Mouse (Mus musculus) MEL (cell line): Measurements from ENCODE around the gene Hecw2.

Source experiments
- CTCF ChIP-seq, 3 experiments: IDR thresholded peaks in 2 of 3; conservative IDR thresholded peaks in 1 of 3; 2 replicates each; pipeline ENCODE4 v1.5.1; 2011 to 2012; ENCODE audit warnings: low read length in 3 of 3, low read depth in 2 of 3, mild to moderate bottlenecking in 2 of 3, improper control_type of control experiment in 1 of 3, inconsistent platforms in 1 of 3, mixed read lengths in 1 of 3, moderate library complexity in 1 of 3; ENCODE audit not compliant: control insufficient read depth in 1 of 3, insufficient read depth in 1 of 3, poor library complexity in 1 of 3, severe bottlenecking in 1 of 3
- E2F4 ChIP-seq: IDR thresholded peaks from 2 replicates; pipeline ENCODE4 v1.6.1; 2011; ENCODE audit warnings: low read depth, low read length, improper control_type of control experiment, borderline replicate concordance
- ELF1 ChIP-seq: IDR thresholded peaks from 2 replicates; pipeline ENCODE4 v1.6.1; 2014; ENCODE audit warnings: low read depth, mild to moderate bottlenecking, inconsistent platforms, low read length, improper control_type of control experiment, moderate library complexity
- NRF1 ChIP-seq: IDR thresholded peaks from 2 replicates; pipeline ENCODE4 v1.6.1; 2014; ENCODE audit warnings: low read depth, mild to moderate bottlenecking, inconsistent platforms, low read length, improper control_type of control experiment, moderate library complexity; ENCODE audit not compliant: poor library complexity, insufficient read depth, severe bottlenecking
- POLR2A ChIP-seq, 2 experiments: IDR thresholded peaks; 2 replicates each; pipeline ENCODE4 v1.6.1; 2011 to 2012; ENCODE audit warnings: low read length in 2 of 2, mild to moderate bottlenecking in 2 of 2, control low read depth in 1 of 2, improper control_type of control experiment in 1 of 2, low read depth in 1 of 2, moderate library complexity in 1 of 2; ENCODE audit not compliant: control insufficient read depth in 1 of 2, insufficient read depth in 1 of 2, poor library complexity in 1 of 2
- POLR2AphosphoS2 ChIP-seq: IDR thresholded peaks from 2 replicates; pipeline ENCODE4 v1.6.1; 2011; ENCODE audit warnings: low read length, improper control_type of control experiment
- POLR2AphosphoS5 ChIP-seq: IDR thresholded peaks from 2 replicates; pipeline ENCODE4 v1.6.1; 2012; ENCODE audit warnings: low read depth, borderline replicate concordance, mild to moderate bottlenecking, inconsistent platforms, low read length, moderate library complexity, mixed read lengths
- USF2 ChIP-seq, 2 experiments: IDR thresholded peaks; 2 replicates each; pipeline ENCODE4 v1.6.1; 2011 to 2012; ENCODE audit warnings: improper control_type of control experiment in 2 of 2, low read length in 2 of 2, borderline replicate concordance in 1 of 2, inconsistent platforms in 1 of 2, low read depth in 1 of 2, mild to moderate bottlenecking in 1 of 2; ENCODE audit not compliant: insufficient read depth in 1 of 2
- ZNF384 ChIP-seq: IDR thresholded peaks from 2 replicates; pipeline ENCODE4 v1.6.1; 2012; ENCODE audit warnings: low read depth, mild to moderate bottlenecking, inconsistent platforms, low read length, improper control_type of control experiment

DNA sequence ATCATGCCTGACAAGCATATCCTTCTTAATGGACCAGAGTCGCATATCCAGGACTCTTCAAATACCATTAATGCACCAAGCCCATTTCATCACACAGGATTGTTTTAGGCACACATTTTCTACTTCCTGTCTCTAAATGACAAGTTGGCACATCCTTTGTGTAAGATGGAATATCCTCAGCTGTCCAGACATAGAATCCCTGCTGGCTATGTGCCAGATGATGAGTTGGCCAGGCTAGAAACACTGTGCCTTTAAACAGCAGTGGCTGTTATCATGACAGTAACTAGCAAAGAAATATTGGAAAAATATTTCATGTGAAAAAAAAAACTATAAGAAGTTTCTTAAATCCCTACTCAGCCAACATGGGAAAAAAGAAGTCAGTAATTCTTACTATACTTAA, 35.4 kb downstream of the Hecw2 start:
- no peak for TF ChIP-seq POLR2A (IDR thresholded peaks at IDR 0.05; ENCODE audit: control insufficient read depth in 1 of 2, insufficient read depth in 1 of 2, low read depth in 1 of 2, low read length in 2 of 2, poor library complexity in 1 of 2)
- TF ChIP-seq USF2 (IDR thresholded peaks at IDR 0.05; ENCODE audit: borderline replicate concordance in 1 of 2, insufficient read depth in 1 of 2, low read depth in 1 of 2, low read length in 2 of 2): no peak
- TF ChIP-seq NRF1: no peak
- TF ChIP-seq E2F4: no peak
- no peak for TF ChIP-seq CTCF (IDR thresholded peaks at IDR 0.05 in 2 of 3, conservative IDR thresholded peaks at IDR 0.05 in 1 of 3; ENCODE audit: control insufficient read depth in 1 of 3, insufficient read depth in 1 of 3, low read depth in 2 of 3, low read length in 3 of 3, poor library complexity in 1 of 3, severe bottlenecking in 1 of 3)
- TF ChIP-seq ZNF384: no peak
- TF ChIP-seq POLR2AphosphoS2: no peak
- TF ChIP-seq ELF1: no peak
- TF ChIP-seq POLR2AphosphoS5: no peak
